Mouse (Mus musculus): ENCODE results near the gene Iqcd.

GRCm38 (mm10) chr5:120621078-120621765 is 32.4 kb downstream of the Iqcd start:
- no peak for TF ChIP-seq CTCF (IDR thresholded peaks at IDR 0.05; ENCODE audit: control insufficient read depth, insufficient read depth, insufficient replicate concordance, low read depth, low read length)
- TF ChIP-seq POLR2A (IDR thresholded peaks at IDR 0.05; ENCODE audit: control insufficient read depth, low read depth, low read length): no peak
